Mouse (Mus musculus) embryonic fibroblast, embryonic 13.5 days (primary cell): ENCODE measurements at regions not wholly inside any gene's neighbourhood (a gene's known extent, or its start where the extent isn't known, plus 50 kb on each side); places are given as distances from the start of the nearest gene placed in this dataset.

Experiments
- H3K27ac ChIP-seq: 2 replicates; pipeline ENCODE4 v1.5.1; 2012; ENCODE audit warnings: low read length, control low read depth, inconsistent platforms; ENCODE audit not compliant: insufficient read depth
- H3K4me1 ChIP-seq: 2 replicates; pipeline ENCODE4 v1.6.1; 2011; ENCODE audit warnings: low read length; ENCODE audit not compliant: control insufficient read depth, insufficient read depth
- H3K4me3 ChIP-seq: 2 replicates; pipeline ENCODE4 v1.5.1; 2011; ENCODE audit warnings: mild to moderate bottlenecking, control low read depth, low read length; ENCODE audit not compliant: insufficient read depth
- CTCF ChIP-seq: IDR thresholded peaks from 2 replicates; pipeline ENCODE4 v1.5.1; 2011; ENCODE audit warnings: mild to moderate bottlenecking, control low read depth, low read length, moderate library complexity, borderline replicate concordance; ENCODE audit not compliant: insufficient read depth
- POLR2A ChIP-seq: IDR thresholded peaks from 2 replicates; pipeline ENCODE4 v1.6.1; 2011; ENCODE audit warnings: low read depth, mild to moderate bottlenecking, control low read depth, low read length, moderate library complexity

- no peak overlapping the region for H3K27ac ChIP-seq
- peaks cover 18% of the 10 kb centered on the region for H3K4me1 ChIP-seq
- TF ChIP-seq POLR2A (no peak), CTCF (no peak)
- H3K4me3 ChIP-seq, result no peak overlapping the region
These were observed 176.1 kb downstream of the Gadd45g start for GRCm38 (mm10) chr13:52022529-52022928.

GRCm38 (mm10) chr13:52024349-52024748 is 177.9 kb downstream of the Gadd45g start:
- peak overlapping the region; percentile 79 for H3K27ac ChIP-seq
- peaks cover 14% of the 10 kb centered on the region for H3K4me1 ChIP-seq
- no peak for TF ChIP-seq CTCF
- no peak for TF ChIP-seq POLR2A

GRCm38 (mm10) chr13:52024832-52025481 is 178.5 kb downstream of the Gadd45g start:
- TF ChIP-seq POLR2A, result no peak
- no peak for TF ChIP-seq CTCF
- Histone ChIP-seq H3K4me1 (peaks cover 14% of the 10 kb centered on the region), H3K27ac (peak overlapping the region; percentile 79)

More at GRCm38 (mm10) chr13:52024349-52024748, 177.9 kb downstream of the Gadd45g start:
- no peak overlapping the region for H3K4me3 ChIP-seq

GRCm38 (mm10) chr13:52025482-52025848 is 179.0 kb downstream of the Gadd45g start:
- H3K4me3 ChIP-seq, result no peak overlapping the region
- no peak for TF ChIP-seq CTCF
- H3K4me1 ChIP-seq, result peaks cover 14% of the 10 kb centered on the region
- peak overlapping the region; percentile 79 for H3K27ac ChIP-seq

More at GRCm38 (mm10) chr13:52024832-52025481, 178.5 kb downstream of the Gadd45g start:
- no peak overlapping the region for H3K4me3 ChIP-seq

GRCm38 (mm10) chr13:52026291-52026690 is 179.8 kb downstream of the Gadd45g start:
- H3K4me3 ChIP-seq, result no peak overlapping the region
- TF ChIP-seq POLR2A (no peak), CTCF (no peak)
- peaks cover 12% of the 10 kb centered on the region for H3K4me1 ChIP-seq
- H3K27ac ChIP-seq, result no peak overlapping the region

- TF ChIP-seq CTCF (no peak), POLR2A (no peak)
- Histone ChIP-seq H3K4me3 (no peak overlapping the region), H3K27ac (no peak overlapping the region), H3K4me1 (peaks cover 5% of the 10 kb centered on the region)
These were observed 183.5 kb downstream of the Gadd45g start for GRCm38 (mm10) chr13:52029868-52030422.

GRCm38 (mm10) chr13:52031465-52031864 is 185.0 kb downstream of the Gadd45g start:
- H3K27ac ChIP-seq, result no peak overlapping the region
- H3K4me3 ChIP-seq, result no peak overlapping the region
- H3K4me1 ChIP-seq, result no peaks in the 10 kb centered on the region
- no peak for TF ChIP-seq CTCF
- TF ChIP-seq POLR2A, result no peak

GRCm38 (mm10) chr13:52035731-52036130 is 189.3 kb downstream of the Gadd45g start:
- Histone ChIP-seq H3K4me3 (no peak overlapping the region), H3K4me1 (no peaks in the 10 kb centered on the region), H3K27ac (no peak overlapping the region)
- TF ChIP-seq CTCF (no peak), POLR2A (no peak)

- Histone ChIP-seq H3K4me3 (no peak overlapping the region), H3K4me1 (no peaks in the 10 kb centered on the region), H3K27ac (no peak overlapping the region)
- TF ChIP-seq CTCF (no peak), POLR2A (no peak)
These were observed 189.9 kb downstream of the Gadd45g start for GRCm38 (mm10) chr13:52036351-52036750.

- H3K27ac ChIP-seq, result no peak overlapping the region
- H3K4me1 ChIP-seq, result peaks cover 3% of the 10 kb centered on the region; the same call in 1 of the 2 replicates
- TF ChIP-seq POLR2A (no peak), CTCF (no peak)
- no peak overlapping the region for H3K4me3 ChIP-seq
These were observed 190.7 kb downstream of the Gadd45g start for GRCm38 (mm10) chr13:52037218-52037617.

- TF ChIP-seq CTCF (no peak), POLR2A (no peak)
- Histone ChIP-seq H3K27ac (0 out of 2 replicates have a peak overlapping the region, but pooled peaks have one; percentile 14), H3K4me3 (no peak overlapping the region), H3K4me1 (peaks cover 3% of the 10 kb centered on the region; the same call in 1 of the 2 replicates)
These were observed 195.3 kb downstream of the Gadd45g start for GRCm38 (mm10) chr13:52041467-52042421.
